Mouse (Mus musculus) thymus, adult 2 months (tissue): Measurements from ENCODE around the gene Iqcf1. TPM values are rescaled to one million over a fixed set of nuclear protein-coding genes. Genes with fewer than 3 reads are reported as not detected.

ENCODE experiments used
- DNase-seq: peaks from one replicate; pipeline ENCODE4 v3.0.0; 2021
- H3K27ac ChIP-seq: fragments of 200-500 bp; 2 replicates; pipeline ENCODE4 v1.5.1; 2012; ENCODE audit warnings: low read length, control low read depth; ENCODE audit not compliant: control insufficient read depth, insufficient read depth
- H3K27me3 ChIP-seq: fragments of 200-500 bp; 2 replicates; pipeline ENCODE4 v1.6.1; 2012; ENCODE audit warnings: mild to moderate bottlenecking, low read length, moderate library complexity, mixed read lengths; ENCODE audit not compliant: control insufficient read depth, insufficient read depth
- H3K36me3 ChIP-seq: fragments of 200-500 bp; 2 replicates; pipeline ENCODE4 v1.6.1; 2012; ENCODE audit warnings: mild to moderate bottlenecking, low read length, moderate library complexity; ENCODE audit not compliant: control insufficient read depth, insufficient read depth
- H3K4me1 ChIP-seq: fragments of 200-500 bp; replicated peaks from 2 replicates; pipeline ENCODE4 v1.6.1; 2012; ENCODE audit warnings: low read length; ENCODE audit not compliant: control insufficient read depth, insufficient read depth
- H3K4me3 ChIP-seq: fragments of 200-500 bp; 2 replicates; pipeline ENCODE4 v1.5.1; 2012; ENCODE audit warnings: mild to moderate bottlenecking, low read length, control low read depth, moderate library complexity; ENCODE audit not compliant: control insufficient read depth, insufficient read depth
- CTCF ChIP-seq: fragments of 200-500 bp; IDR thresholded peaks from 2 replicates; pipeline ENCODE4 v1.5.1; 2012; ENCODE audit warnings: mild to moderate bottlenecking, control low read depth, low read length, moderate library complexity, borderline replicate concordance; ENCODE audit not compliant: control insufficient read depth, poor library complexity, insufficient read depth; ENCODE audit errors: extremely low read depth
- POLR2A ChIP-seq: fragments of 200-500 bp; IDR thresholded peaks from 2 replicates; pipeline ENCODE4 v1.6.1; 2012; ENCODE audit warnings: mild to moderate bottlenecking, low read length, control low read depth, moderate library complexity; ENCODE audit not compliant: control insufficient read depth, poor library complexity, insufficient read depth; ENCODE audit errors: extremely low read depth
- WGBS: fragments of 180-500 bp; shearing (Covaris S2); methylation state at CpG from one replicate; pipeline ENCODE4 v1.1.7; 2018; 5-methylcytosine and 5-hydroxymethylcytosine counted together
- polyA plus RNA-seq: library from polyadenylated mRNA; depleted of rRNA; stranded (reverse); fragments of >200 nt; gene quantifications from 2 replicates; pipeline ENCODE4 v1.2.3, GENCODE M21; 2012; rRNA removed

Iqcf1 gene
- polyA plus RNA-seq, 1 experiment, result not detected

DNA sequence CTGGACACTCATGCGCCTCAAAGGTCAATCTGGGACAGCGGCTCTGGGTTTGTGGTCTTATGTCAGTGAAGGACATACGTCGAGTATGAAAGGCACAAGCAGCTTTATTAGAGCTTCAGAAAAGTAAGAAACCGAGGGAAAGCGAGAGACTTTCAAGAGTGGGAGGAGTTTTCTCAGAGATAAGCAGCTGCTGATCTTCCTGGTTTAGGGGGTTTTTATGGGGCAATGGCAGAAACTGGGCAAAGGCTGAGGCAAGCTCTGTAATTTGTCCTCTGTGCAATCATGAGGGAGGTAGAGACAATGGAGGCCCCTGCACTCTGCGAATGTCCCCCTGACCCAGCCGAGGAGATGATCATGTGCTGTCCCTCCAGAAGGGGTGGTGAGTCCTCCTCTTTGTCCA is 20.1 kb downstream of the Iqcf1 start:
- Histone ChIP-seq H3K27me3 (no peaks in the 10 kb centered on the region), H3K4me1 (no peaks in the 10 kb centered on the region), H3K36me3 (no peaks in the 10 kb centered on the region), H3K27ac (no peak overlapping the region), H3K4me3 (no peak overlapping the region)
- WGBS, result 75% methylated on average over 8 of the region's 8 CpGs
- DNase-seq, result no peak
- no peak for TF ChIP-seq POLR2A
- TF ChIP-seq CTCF, result no peak

GRCm38 (mm10) chr9:106531833-106532232 is 32.1 kb downstream of the Iqcf1 start:
- Histone ChIP-seq H3K4me1 (no peaks in the 10 kb centered on the region), H3K27me3 (no peaks in the 10 kb centered on the region), H3K4me3 (no peak overlapping the region), H3K27ac (no peak overlapping the region), H3K36me3 (no peaks in the 10 kb centered on the region)
- no peak for TF ChIP-seq POLR2A
- peak; percentile 74; the same call in 1 of the 2 replicates for TF ChIP-seq CTCF
- peak; percentile 17 for DNase-seq
- 22% methylated on average over 3 of the region's 3 CpGs for WGBS

GRCm38 (mm10) chr9:106534296-106534695 is 34.5 kb downstream of the Iqcf1 start:
- TF ChIP-seq POLR2A (no peak), CTCF (no peak)
- no peaks in the 10 kb centered on the region for H3K36me3 ChIP-seq
- H3K27ac ChIP-seq, result no peak overlapping the region
- no peak for DNase-seq
- H3K27me3 ChIP-seq, result no peaks in the 10 kb centered on the region
- no peak overlapping the region for H3K4me3 ChIP-seq
- WGBS, result 98% methylated on average over 7 of the region's 7 CpGs
- H3K4me1 ChIP-seq, result no peaks in the 10 kb centered on the region

GRCm38 (mm10) chr9:106534975-106535374 is 35.2 kb downstream of the Iqcf1 start:
- no peak for DNase-seq
- 96% methylated on average over 11 of the region's 11 CpGs for WGBS
- Histone ChIP-seq H3K27ac (no peak overlapping the region), H3K4me1 (no peaks in the 10 kb centered on the region), H3K27me3 (no peaks in the 10 kb centered on the region), H3K36me3 (no peaks in the 10 kb centered on the region), H3K4me3 (no peak overlapping the region)
- TF ChIP-seq CTCF, result no peak
- no peak for TF ChIP-seq POLR2A

Other genes starting within 250 kb of the Iqcf1 start
- gene Poc1a, start 218.9 kb upstream of the Iqcf1 start, polyA plus RNA-seq, result 30.2 and 42.2 TPM in 2 replicates
- gene Dusp7, start 131.3 kb upstream of the Iqcf1 start, polyA plus RNA-seq, result 75.3 and 86.0 TPM in 2 replicates
- 524 and 548 TPM in 2 replicates for gene Rpl29, start 70.5 kb upstream of the Iqcf1 start, polyA plus RNA-seq
- gene Acy1, start 61.6 kb upstream of the Iqcf1 start, polyA plus RNA-seq, result 11.0 and 12.5 TPM in 2 replicates
- gene Abhd14b, start 52.5 kb upstream of the Iqcf1 start, polyA plus RNA-seq, result 21.6 and 29.3 TPM in 2 replicates
- 18.1 and 19.8 TPM in 2 replicates for gene Abhd14a, start 52.3 kb upstream of the Iqcf1 start, polyA plus RNA-seq
- gene Pcbp4, start 46.7 kb upstream of the Iqcf1 start, polyA plus RNA-seq, result 45.1 and 59.9 TPM in 2 replicates
- gene Gpr62, start 34.0 kb upstream of the Iqcf1 start, polyA plus RNA-seq, result 0.31 and 0.47 TPM in 2 replicates
- 57.8 and 58.8 TPM in 2 replicates for gene Rrp9, start 24.0 kb upstream of the Iqcf1 start, polyA plus RNA-seq
- gene Parp3, start 23.0 kb upstream of the Iqcf1 start, polyA plus RNA-seq, result 57.4 and 69.5 TPM in 2 replicates
- gene Iqcf5, start 14.6 kb downstream of the Iqcf1 start, polyA plus RNA-seq, result not detected in 2 replicates
- gene Iqcf3, start 61.7 kb downstream of the Iqcf1 start, polyA plus RNA-seq, result 0.18 TPM in 1 of 2 replicates, not detected in the other
- 0.19 TPM in 1 of 2 replicates, not detected in the other for gene Iqcf4, start 71.0 kb downstream of the Iqcf1 start, polyA plus RNA-seq
- not detected in 2 replicates for gene Iqcf6, start 126.6 kb downstream of the Iqcf1 start, polyA plus RNA-seq
- gene Grm2, start 156.1 kb downstream of the Iqcf1 start, polyA plus RNA-seq, result 0.19 and 0.34 TPM in 2 replicates
- 91.8 and 104 TPM in 2 replicates for gene Tex264, start 186.0 kb downstream of the Iqcf1 start, polyA plus RNA-seq